Mouse (Mus musculus) gastrocnemius, adult 18-20 months (tissue): Measurements from ENCODE around the gene Hyou1. TPM values are rescaled to one million over a fixed set of nuclear protein-coding genes. Genes with fewer than 3 reads are reported as not detected.
"Not testable (repeated sequence)": the region's sequence is repeated elsewhere in the genome, so short reads cannot be mapped to it uniquely, and the experiment has no call there.

Experiments used
- DNase-seq: peaks from one replicate; pipeline ENCODE4 v3.0.0; 2021; ENCODE audit warnings: low spot score
- total RNA-seq, 2 experiments: library from RNA; stranded (reverse); gene quantifications; 2 replicates each; pipeline ENCODE4 v1.2.3; 2021

Hyou1 gene
- total RNA-seq, 2 experiments from 2014 or later: 23.0 to 25.0 TPM

- peak; percentile 47 for DNase-seq
These were observed 21.8 kb downstream of the Hyou1 start for GRCm38 (mm10) chr9:44401081-44401480.

GRCm38 (mm10) chr9:44405011-44405410 is 25.7 kb downstream of the Hyou1 start:
- no peak for DNase-seq

- DNase-seq: peak; percentile 94
These were observed 27.8 kb downstream of the Hyou1 start, which contains the start of the genes Rps25 and Trappc4 for GRCm38 (mm10) chr9:44406906-44407751. Gene Rps25, plus strand, starts transcription at chr9:44407139. Gene Trappc4, minus strand, starts transcription at chr9:44407600.

GRCm38 (mm10) chr9:44407752-44408097 is 28.4 kb downstream of the Hyou1 start:
- no peak for DNase-seq

GRCm38 (mm10) chr9:44408693-44409092 is 29.4 kb downstream of the Hyou1 start:
- not testable (repeated sequence) for DNase-seq

GRCm38 (mm10) chr9:44410647-44411336 is 31.5 kb downstream of the Hyou1 start:
- no peak for DNase-seq

- no peak for DNase-seq
These were observed 32.4 kb downstream of the Hyou1 start for GRCm38 (mm10) chr9:44411601-44412130.

GRCm38 (mm10) chr9:44412306-44412705 is 33.0 kb downstream of the Hyou1 start:
- DNase-seq: no peak

- DNase-seq: no peak
These were observed 33.5 kb downstream of the Hyou1 start for GRCm38 (mm10) chr9:44412781-44413180.

- DNase-seq: no peak
These were observed 38.0 kb downstream of the Hyou1 start for GRCm38 (mm10) chr9:44417156-44417891.

- DNase-seq: peak; percentile 97
These were observed 38.6 kb downstream of the Hyou1 start for GRCm38 (mm10) chr9:44417892-44418363.

- DNase-seq: no peak
These were observed 39.5 kb downstream of the Hyou1 start, which contains the start of gene Ccdc84 for GRCm38 (mm10) chr9:44418519-44419385. Gene Ccdc84, minus strand, starts transcription at chr9:44418569.

- not testable (repeated sequence) for DNase-seq
These were observed 40.4 kb downstream of the Hyou1 start for GRCm38 (mm10) chr9:44419730-44420129.

- DNase-seq: no peak
These were observed 41.1 kb downstream of the Hyou1 start for GRCm38 (mm10) chr9:44420280-44420898.

- no peak for DNase-seq
These were observed 44.3 kb downstream of the Hyou1 start for GRCm38 (mm10) chr9:44423576-44423975.

GRCm38 (mm10) chr9:44432577-44433185 is 53.4 kb downstream of the Hyou1 start:
- no peak for DNase-seq

- no peak for DNase-seq
These were observed 56.5 kb downstream of the Hyou1 start for GRCm38 (mm10) chr9:44435747-44436146.

- no peak for DNase-seq
These were observed 61.7 kb downstream of the Hyou1 start, which contains the start of gene Foxr1 for GRCm38 (mm10) chr9:44440961-44441360. Gene Foxr1, minus strand, starts transcription at chr9:44441136.
